Mouse (Mus musculus): ENCODE data around the gene Heatr5a.

Heatr5a gene

DNA sequence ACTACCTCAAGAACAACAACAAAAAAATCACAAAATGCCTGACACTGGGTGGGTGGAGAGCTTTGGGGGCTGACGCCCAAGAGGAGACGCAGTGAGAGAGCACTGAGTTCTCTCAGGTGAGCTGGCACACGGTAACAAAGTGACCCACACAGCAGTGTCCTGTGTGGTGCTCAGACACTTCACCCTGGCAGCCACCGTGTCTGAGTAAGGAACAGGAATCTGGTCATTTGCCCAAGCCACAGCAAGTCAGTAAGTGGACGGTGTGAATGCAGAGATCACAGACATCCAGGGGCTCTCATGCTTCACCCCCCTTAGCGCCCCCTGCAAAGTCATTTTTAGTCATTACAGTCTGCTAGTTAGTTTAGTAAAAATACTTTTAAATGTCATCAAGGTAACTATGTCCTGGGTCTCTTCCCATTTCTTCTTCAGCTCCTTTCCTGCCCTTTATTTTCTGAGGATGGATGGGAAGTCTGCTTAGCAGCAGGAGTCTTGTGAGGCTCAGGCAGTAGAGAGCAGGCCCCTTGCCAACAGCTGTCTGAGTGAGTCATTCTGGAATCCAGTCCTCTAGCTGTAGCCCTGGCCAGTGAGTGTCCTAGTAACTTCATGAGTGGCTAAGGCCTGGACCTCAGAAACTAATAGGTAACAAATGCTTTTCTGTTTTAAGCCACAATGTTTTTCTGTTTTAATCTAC, 88.4 kb downstream of the Heatr5a start:
- peak; percentile 21 for DNase-seq

DNA sequence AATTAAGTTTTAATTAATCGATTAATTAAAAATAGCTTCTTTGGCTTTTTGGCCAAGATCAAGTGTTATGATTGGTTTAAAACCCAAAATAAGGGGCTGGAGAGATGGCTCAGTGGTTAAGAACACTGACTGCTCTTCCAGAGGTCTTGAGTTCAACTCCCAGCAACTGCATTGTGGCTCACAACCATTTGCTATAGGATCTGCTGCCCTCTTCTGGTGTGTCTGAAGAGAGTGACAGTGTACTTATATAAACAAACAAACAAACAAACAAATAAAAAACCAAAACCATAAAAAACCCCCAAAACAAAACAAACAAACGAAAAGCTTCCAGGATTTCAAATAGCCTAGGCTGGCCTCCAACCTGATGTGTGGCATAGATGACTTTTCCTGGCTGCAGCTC, 89.3 kb downstream of the Heatr5a start:
- DNase-seq, result no peak

DNA sequence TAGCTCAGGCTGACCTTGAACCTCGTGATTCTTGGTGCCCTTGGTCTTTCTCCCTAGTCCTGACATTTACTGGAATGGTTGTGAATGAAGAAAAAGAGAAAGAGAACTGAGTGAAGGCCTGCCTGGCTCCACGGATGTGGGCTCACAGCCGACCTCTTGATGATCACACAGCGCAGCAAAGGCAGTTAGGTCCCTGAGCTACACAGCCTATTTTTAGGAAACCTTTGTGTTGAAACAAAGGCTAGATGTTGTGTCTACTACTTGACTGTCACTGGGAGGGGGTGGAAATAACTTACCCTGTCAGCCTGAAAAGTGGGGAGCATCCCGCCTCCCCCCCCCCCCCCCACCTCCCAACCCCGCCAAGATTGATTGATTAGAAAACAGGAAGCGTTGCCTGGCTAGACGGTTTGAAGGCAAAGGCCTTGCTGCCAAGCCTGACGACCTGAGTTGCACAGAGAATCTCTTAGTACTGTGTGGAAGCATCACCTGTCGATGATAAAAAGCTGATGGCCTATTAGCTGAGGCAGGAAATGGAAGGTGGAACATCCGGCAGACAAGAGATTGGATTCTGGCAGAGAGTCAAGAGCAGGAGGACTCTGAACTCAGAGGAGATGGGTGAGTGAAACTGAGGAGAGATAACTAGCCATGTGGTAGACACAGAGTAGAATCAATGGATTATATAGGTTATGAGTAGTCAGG, 99.5 kb downstream of the Heatr5a start:
- DNase-seq, result no peak

DNA sequence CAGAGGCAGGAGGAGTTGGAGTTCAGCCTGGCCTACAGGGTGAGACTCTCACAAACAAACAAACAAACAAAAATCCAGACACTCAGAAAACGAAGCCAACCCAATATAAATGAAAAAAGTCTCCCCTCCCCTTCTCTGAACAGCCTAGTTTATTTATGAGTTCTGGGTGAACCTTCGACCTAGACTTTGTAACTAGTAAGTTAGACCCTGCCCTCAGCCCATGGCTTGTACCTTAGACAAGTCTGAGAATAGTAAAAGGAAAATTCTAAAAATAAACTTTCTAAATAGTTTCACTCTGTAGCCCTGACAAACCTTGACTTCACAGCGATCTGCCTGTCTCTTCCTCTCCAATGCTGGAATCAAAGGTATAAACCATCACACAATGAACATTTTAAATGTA, 101.6 kb downstream of the Heatr5a start:
- DNase-seq, result no peak

DNA sequence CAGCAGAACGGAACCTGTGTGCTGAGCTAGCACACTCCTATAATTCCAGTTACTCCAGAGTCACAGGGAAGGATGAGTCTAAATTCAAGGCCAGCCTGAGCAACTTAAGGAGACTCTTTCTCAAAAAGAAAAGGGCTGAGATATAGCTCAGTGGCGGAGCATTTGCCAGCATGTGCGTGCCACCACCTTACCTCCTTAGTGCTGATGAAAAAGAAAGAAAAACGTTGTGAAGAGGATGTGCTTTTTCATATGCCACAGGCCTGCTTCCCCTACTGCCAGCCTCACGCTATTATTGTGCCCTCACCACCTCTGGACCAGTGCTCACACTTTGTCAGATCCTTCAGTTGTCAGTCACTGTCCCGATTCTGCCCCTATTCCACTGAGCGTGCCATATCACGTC, 104.0 kb downstream of the Heatr5a start:
- no peak for DNase-seq

DNA sequence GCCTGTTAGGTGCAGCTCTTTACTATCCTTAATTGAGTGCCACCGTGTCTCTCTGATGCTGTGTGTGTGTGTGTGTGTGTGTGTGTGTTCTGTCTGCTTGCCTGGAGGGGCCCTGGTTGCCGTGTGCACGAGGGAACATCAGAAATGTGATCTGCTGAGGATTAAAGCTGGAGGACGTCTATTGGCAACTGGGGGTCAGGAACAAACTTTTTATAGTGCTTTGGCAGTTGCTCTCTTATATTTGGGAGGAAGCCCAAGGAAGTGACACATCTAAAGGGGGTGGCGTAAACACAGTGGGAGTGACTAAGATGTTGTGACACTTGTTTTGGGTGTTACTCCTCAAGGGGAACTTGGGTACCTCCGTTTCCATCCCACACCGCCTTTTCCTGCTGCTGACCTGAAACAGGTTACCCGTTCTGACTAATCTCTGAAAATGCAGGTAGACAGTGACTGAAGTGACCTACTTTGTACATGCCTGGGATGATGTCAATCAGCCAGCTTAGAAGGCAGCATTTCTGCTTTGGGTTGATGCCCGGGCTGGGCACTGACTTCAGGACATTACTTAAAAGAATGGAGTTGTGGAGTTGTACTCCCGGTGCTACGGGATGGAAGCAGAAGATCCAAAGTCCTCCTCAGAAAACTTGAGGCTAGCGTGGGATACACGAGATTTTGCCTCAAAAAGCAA, 104.8 kb downstream of the Heatr5a start:
- peak; percentile 14 for DNase-seq

DNA sequence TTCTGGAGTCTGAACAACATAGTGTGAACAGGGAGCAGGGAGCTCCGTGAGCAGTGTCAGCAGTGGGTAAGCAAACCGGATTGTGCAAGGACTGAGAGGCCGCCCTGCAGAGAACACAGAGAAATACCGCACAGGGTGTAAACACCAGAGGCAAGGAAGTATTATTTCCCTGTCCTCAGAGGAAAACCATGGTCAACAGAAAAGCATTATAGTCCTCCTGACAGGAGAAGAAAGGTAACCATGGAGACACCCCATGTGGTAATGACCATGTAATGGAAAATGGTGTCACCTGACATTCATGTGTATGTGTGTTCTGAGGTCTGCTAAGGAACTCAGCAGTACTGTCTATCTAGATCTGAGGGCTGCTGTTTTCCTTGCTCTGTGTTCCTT, 105.3 kb downstream of the Heatr5a start:
- peak; percentile 32 for DNase-seq

DNA sequence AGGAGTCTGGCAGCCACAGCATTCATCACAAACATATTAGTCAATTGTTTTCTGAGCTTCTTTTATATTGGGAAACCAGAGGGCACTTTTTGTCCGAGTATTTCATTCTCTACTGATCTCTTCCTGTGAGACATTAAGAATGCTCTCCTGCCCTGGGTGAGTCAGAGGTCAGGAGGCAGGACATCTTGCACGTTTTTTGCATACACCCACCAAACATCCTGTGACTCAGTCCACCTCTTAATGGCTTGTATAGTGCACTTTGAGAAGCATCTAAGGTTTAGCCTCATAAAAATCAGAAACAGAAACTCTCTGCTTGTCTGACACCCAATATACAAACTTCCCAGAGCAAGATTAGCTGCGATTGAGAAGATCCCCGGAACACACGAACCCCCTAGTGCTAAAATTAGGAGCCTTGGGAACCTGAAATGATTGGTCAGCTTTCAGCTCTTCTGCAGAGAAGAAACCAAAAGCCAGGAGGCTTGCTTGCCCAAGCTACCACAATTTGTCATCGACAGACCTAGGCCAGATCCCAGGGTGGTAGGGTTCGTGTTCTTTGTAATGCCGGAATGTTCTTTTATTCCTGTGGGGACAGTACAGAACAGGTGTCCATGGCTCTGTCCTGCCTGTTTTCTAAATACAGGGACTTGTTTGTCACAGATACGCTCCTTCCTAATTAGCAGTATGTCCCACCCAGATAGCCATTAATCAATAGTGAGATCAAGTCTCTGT, 105.9 kb downstream of the Heatr5a start:
- no peak for DNase-seq

DNA sequence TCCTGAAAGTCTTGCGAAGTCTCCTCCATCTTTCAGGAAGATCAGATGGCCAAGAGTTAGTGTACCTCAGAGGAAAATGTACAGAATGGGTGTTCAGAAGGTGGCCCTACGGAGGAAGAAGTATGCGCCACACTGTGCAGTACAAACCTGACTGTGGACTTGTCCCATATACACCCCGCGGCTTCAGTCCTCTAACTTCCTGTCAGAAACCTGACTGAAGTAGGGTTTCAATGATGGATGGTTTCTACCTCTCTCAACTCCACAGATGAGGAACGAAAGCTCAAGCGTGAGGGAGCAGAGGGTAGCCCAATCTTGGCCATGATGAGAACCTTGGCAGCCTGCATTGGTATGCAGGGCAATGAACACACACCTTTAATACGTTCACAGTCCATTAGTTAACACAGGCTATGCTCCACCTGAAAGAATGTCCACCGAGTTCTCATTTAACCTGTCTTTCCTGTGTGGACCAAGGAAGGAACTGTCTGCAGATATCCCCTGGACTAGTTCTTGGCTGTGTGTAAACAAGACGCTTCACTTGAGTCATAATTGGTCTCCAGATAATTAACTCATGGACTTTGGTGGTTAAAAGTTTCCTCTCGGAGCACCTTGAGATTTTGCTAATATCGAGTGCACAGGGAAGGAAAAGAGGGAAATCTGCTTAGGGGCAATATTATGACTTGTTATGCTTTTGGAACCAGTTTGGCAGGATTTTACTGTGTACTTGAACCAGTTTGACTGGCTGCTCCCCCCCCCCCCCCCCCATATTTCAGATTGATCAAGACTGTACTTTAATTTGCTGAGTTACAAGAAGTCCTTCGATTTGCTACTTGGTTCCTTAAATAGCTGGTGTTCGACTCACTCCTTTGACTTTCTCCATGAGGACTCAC, 107.8 kb downstream of the Heatr5a start:
- DNase-seq, result no peak

DNA sequence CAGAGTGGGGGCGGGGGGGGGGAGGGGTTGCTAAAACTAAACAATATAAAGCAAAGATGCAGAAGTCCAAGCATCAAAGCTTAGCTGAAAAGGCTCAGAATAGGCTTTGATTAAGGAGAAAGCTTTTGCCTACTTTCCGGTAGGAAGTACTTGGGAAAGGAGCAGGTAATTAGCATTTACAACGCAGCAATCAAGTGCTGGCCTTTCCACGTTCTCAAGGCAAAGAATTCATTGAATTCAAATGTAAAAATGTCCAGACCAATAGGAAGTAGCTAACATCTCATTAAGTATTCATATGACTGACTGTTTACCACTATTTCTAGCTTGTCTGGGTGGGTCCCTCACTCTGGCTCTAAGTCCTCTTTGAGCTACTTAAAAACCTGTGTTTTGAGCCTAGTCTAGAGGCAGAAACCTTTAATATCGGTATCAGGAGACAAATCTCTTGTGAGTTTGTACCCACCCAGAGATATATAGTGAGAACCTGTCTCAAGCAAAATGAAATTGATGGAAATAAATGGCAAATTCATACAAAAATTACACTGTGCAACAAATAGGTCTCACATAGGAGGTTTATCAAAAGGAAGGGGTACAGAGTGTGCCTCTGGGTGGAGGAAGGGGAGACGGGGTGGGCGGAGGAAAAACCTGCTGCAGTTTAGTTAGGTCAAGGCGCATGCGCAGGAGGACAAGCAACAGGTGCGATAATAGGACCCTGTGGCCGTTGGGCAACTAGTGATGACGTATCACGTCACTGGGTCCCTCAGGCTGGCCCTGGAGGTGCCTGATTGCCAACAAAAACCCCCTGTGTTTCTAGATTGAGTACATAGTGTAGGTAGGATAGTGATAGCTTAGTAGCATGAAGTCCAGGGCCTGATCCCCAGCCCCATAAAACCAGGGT, 112.7 kb downstream of the Heatr5a start:
- DNase-seq, result no peak

DNA sequence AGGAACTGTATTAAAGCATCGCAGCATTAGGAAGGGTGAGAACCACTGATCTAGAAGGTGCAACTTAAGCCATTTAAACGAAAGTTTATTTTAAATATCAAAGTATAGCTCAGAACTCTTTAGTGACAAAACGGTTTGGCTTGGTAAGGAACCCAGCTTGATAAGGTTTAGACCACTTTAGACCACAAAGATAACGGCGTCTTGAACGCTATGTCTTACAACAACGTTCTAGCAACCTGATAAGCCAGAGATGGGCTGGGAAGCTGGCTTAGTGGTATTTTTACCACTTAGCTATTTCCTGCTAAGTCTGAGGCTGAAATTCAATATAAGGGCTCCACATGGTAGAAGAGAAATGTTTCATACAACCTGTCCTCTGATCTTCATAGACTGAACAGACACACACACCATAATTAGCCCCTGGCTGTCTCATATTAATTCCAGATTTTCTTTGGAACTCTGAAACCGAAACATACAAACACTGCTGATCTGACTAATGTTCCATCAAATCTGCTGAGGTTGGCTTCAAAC, 114.3 kb downstream of the Heatr5a start:
- no peak for DNase-seq

DNA sequence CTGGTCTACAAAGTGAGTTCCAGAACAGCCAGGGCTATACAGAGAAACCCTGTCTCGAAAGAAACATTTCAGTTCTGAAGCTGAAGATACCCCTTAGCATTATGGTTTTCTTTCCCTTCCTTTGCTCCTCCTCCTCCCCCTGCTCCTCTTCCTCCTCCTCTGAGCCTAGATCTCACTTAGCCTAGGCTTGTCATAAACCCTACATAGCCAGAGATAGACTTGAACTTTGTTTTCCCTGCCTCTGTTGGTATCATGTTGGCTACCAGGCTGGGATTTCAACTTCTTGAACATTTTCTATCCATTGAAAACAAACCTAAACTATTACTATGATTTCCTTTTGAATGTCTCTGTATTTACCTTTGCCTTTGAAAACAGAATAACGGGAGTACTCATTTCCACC, 115.2 kb downstream of the Heatr5a start:
- no peak for DNase-seq

DNA sequence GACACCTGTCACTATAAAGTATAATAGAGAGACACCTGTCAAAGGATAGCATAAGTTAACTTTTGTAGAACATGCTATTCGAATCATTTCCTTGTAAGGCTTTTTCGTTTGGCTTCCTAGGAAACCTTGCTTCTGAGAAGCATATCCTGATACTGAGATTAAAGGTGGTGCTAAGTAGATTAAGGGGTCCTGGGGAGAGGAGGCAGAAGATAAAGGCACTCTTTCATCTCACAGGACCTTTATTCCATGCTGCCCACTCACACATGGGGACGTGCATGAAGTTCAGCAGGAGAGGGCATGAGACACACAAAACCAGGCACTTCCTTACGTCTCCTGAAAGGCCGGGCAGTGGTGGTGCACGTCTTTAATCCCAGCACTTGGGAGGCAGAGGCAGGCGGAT, 115.7 kb downstream of the Heatr5a start:
- no peak for DNase-seq

DNA sequence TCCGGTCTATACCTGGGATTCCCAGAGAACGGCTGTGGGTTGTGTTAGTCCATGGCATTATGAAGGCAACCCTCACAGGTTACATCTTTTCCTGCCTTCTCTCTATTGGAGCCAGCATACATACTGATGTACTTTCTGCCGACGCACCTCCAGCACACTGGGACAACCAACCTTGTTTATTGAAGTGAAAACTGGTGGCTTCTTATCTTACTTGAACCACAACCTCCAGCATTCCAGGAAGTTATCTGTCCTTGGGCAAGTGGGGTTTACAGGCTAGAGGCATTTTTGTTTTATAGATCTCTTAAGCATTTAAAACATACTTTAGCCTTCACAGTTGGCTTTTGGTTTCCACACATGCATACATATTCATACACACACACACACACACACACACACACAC, 119.5 kb downstream of the Heatr5a start:
- DNase-seq, result no peak

DNA sequence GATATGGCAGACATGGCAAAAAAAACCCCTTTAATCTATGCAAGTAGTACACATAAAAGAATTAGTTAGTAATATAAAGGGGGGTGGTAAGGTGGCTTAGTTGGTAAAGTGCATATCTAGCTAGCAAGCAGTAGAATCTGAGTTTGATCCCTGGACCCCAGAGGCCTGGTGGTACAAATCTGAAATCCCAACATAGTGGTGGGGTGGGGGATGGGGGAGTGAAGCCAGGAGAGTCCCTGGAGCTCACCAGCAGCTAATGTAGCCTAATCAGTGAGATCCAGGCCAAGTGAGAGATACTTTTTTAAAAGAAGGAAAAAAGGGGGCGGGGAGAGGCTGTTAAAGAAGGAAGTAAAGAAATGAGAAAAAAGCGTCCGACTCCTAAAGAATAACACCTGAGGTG, 120.0 kb downstream of the Heatr5a start:
- no peak for DNase-seq

DNA sequence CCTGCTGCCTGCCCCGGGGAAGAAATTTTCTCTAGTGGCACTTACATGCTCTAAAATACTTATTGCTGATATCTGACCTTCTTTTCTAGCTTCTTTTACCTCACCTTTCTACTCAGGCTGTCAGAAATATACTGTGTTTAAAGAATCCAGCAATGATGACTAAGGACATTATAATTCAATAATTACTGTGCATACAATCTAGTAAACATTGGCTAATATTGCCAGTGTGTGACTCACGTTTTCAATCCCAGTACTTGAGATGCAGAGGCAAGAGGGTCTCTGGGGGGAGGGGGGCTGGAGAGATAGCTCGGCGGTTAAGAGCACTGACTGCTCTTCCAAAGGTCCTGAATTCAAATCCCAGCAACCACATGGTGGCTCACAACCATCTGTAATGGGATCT, 120.8 kb downstream of the Heatr5a start:
- DNase-seq, result no peak

DNA sequence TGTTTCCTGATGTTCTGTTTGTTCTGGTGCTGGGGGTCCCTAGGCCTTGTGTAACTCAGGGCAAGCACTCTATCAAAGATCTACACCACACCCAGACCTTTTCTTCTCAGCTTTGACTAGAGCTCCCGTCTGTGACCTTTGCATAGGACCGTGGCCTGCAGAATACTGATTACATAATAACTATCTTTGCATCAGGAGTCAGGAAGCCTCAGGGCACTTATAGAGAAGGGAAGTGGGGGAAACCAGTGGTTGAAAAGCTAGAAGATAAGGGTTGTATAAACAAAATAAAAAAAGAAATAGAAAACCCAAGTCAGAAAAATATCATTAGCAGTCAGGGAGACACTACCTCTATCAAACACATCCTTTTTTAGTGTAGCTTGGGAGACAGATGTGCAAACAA, 121.2 kb downstream of the Heatr5a start:
- DNase-seq, result no peak

DNA sequence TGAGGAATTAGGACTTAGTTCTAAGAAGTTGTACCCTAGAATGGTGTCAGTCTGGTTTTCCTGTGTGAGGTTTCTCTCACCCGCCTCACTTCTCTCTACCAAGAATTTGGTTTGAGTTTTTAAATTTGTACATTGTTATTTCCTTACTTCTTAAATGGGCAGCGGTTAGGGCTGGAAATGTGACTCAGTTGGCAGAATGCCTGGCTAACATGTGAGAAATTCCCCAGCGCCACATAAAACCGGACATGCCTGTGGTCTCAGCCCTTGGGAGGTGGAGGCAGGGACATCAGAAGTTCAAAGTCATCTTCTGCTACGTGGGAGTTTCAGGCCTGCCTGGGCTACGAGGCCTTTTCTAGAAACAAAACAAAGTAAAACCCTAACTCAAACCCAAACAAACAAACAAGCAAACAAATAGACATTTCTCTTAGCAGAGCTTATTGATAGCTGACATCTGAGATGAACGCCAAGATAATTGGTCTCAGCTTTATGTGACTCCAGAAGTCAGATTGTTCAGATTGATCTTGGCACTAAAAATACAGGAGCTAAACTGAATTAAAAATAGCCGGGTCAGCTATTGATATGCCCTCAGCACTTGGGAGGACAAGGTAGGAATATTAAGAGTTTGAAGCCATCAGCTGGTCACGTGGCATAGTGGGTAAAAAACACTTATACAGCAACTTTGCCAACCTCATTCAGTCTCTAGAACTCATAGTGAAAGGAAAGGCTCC, 123.0 kb downstream of the Heatr5a start:
- DNase-seq, result no peak

DNA sequence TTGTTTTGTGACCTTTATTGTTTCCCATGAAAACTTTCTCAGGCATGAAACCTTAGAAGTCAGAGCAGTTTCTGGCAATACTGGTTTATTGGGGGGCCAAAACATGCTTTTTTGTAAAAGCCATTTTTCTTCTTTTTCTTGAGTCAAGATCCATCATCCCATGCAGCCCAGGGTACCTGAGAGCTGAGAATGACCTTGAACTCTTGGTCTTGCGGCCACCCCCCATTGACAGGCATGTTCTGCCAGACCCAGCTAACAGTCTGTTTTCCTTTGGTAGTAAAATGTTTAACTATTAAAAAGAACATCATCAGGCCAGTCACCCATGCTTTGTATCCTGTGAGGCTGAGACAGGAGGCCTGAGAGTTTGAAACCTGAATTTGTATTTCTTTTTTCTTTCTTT, 125.9 kb downstream of the Heatr5a start:
- DNase-seq, result no peak

DNA sequence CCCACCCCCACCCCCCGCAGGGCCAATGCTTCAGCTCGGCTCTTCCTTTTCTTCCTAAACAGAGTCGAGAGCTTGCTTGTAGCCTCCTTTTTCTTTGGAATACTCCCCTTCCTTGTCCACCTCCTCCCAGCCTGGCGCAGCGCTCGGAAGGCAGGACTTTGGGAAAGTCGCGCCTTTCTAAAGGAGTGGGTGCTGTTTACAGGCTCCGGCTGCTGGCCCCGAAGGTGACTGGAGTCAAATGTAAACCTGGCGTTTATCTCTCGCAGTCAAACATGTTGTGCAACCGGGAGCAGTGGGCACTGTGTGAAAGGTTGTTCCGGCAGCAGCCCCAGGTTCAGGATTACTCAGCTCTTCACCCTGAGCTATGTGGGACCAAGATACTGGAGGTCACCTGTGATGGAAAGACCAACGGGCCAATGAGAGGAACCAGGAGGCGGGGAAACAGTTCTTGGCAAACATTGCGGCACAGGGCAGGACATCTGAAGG, 126.3 kb downstream of the Heatr5a start:
- DNase-seq, result peak; percentile 90

All from layer of hippocampus, adult 9-11 months (tissue).